Mouse (Mus musculus) embryonic fibroblast, embryonic 13.5 days (primary cell): ENCODE data around the gene Hist1h3a.

Experiments used
- CTCF ChIP-seq: IDR thresholded peaks from 2 replicates; pipeline ENCODE4 v1.5.1; 2011; ENCODE audit warnings: mild to moderate bottlenecking, control low read depth, low read length, moderate library complexity, borderline replicate concordance; ENCODE audit not compliant: insufficient read depth
- POLR2A ChIP-seq: IDR thresholded peaks from 2 replicates; pipeline ENCODE4 v1.6.1; 2011; ENCODE audit warnings: low read depth, mild to moderate bottlenecking, control low read depth, low read length, moderate library complexity

- no peak for TF ChIP-seq CTCF
- TF ChIP-seq POLR2A: no peak
These were observed 16.8 kb upstream of the Hist1h3a start for GRCm38 (mm10) chr13:23779025-23779424.
